Mouse (Mus musculus): Measurements from ENCODE around the gene Pex5l. TPM values are rescaled to one million over a fixed set of nuclear protein-coding genes. Genes with fewer than 3 reads are reported as not detected.

Gene Pex5l
- total and polyA plus RNA-seq, 3 experiments: not detected

GRCm38 (mm10) chr3:32910071-32910551, 232.9 kb downstream of the Pex5l start:
- no peak for TF ChIP-seq UBTF (IDR thresholded peaks at IDR 0.05; ENCODE audit: borderline replicate concordance, insufficient read depth, low read depth, low read length)
- no peak for TF ChIP-seq CHD1 (IDR thresholded peaks at IDR 0.05; ENCODE audit: low read depth, low read length)
- no peak for TF ChIP-seq ZNF384 (IDR thresholded peaks at IDR 0.05; ENCODE audit: low read depth, low read length)
- no peak for TF ChIP-seq EP300 (IDR thresholded peaks at IDR 0.05; ENCODE audit: low read depth in 1 of 2, low read length in 2 of 2)
- TF ChIP-seq USF1 (IDR thresholded peaks at IDR 0.05; ENCODE audit: low read depth, low read length): no peak
- no peak for TF ChIP-seq ELF1 (IDR thresholded peaks at IDR 0.05; ENCODE audit: low read depth, low read length)
- TF ChIP-seq MEF2A (IDR thresholded peaks at IDR 0.05; ENCODE audit: extremely low read depth, insufficient replicate concordance, low read depth, low read length, poor library complexity, severe bottlenecking): no peak
- TF ChIP-seq POLR2AphosphoS2 (IDR thresholded peaks at IDR 0.05; ENCODE audit: low read length): no peak
- TF ChIP-seq CTCF (IDR thresholded peaks at IDR 0.05 in 2 of 3, conservative IDR thresholded peaks at IDR 0.05 in 1 of 3; ENCODE audit: control insufficient read depth in 1 of 3, insufficient read depth in 1 of 3, low read depth in 2 of 3, low read length in 3 of 3, poor library complexity in 1 of 3, severe bottlenecking in 1 of 3): no peak
- no peak for TF ChIP-seq NRF1 (IDR thresholded peaks at IDR 0.05; ENCODE audit: insufficient read depth, low read depth, low read length, poor library complexity, severe bottlenecking)
- TF ChIP-seq MYC (IDR thresholded peaks at IDR 0.05; ENCODE audit: low read depth, low read length): no peak
- Histone ChIP-seq H3K9ac (ENCODE audit: control insufficient read depth, low read depth, low read length, poor library complexity, severe bottlenecking) (no peak overlapping the region), H3K36me3 (ENCODE audit: control insufficient read depth in 1 of 2, insufficient read depth in 2 of 2, low read length in 2 of 2) (no peaks in the 10 kb centered on the region), H3K9me3 (replicated peaks; ENCODE audit: insufficient read depth, low read length) (no peaks in the 10 kb centered on the region), H3K4me1 (ENCODE audit: control insufficient read depth in 1 of 2, insufficient read depth in 2 of 2, low read length in 2 of 2) (no peaks in the 10 kb centered on the region), H3K4me3 (ENCODE audit: control insufficient read depth in 1 of 2, insufficient read depth in 1 of 2, low read depth in 2 of 2, low read length in 2 of 2) (no peak overlapping the region), H3K27me3 (ENCODE audit: control insufficient read depth in 1 of 2, insufficient read depth in 2 of 2, low read length in 2 of 2) (no peaks in the 10 kb centered on the region), H3K27ac (ENCODE audit: control insufficient read depth, low read depth, low read length) (no peak overlapping the region), H3K79me2 (ENCODE audit: control insufficient read depth, insufficient read depth, low read length, poor library complexity) (no peaks in the 10 kb centered on the region)
- DNase-seq (ENCODE audit: low read depth, low spot score): no peak

- Histone ChIP-seq H3K4me3 (ENCODE audit: control insufficient read depth in 1 of 2, insufficient read depth in 1 of 2, low read depth in 2 of 2, low read length in 2 of 2) (no peak overlapping the region), H3K9ac (ENCODE audit: control insufficient read depth, low read depth, low read length, poor library complexity, severe bottlenecking) (no peak overlapping the region), H3K27me3 (ENCODE audit: control insufficient read depth in 1 of 2, insufficient read depth in 2 of 2, low read length in 2 of 2) (no peaks in the 10 kb centered on the region), H3K9me3 (replicated peaks; ENCODE audit: insufficient read depth, low read length) (no peaks in the 10 kb centered on the region), H3K27ac (ENCODE audit: control insufficient read depth, low read depth, low read length) (no peak overlapping the region), H3K79me2 (ENCODE audit: control insufficient read depth, insufficient read depth, low read length, poor library complexity) (no peaks in the 10 kb centered on the region), H3K36me3 (ENCODE audit: control insufficient read depth in 1 of 2, insufficient read depth in 2 of 2, low read length in 2 of 2) (no peaks in the 10 kb centered on the region), H3K4me1 (ENCODE audit: control insufficient read depth in 1 of 2, insufficient read depth in 2 of 2, low read length in 2 of 2) (no peaks in the 10 kb centered on the region)
- TF ChIP-seq MAX (IDR thresholded peaks at IDR 0.05; ENCODE audit: low read length) (no peak), RCOR1 (IDR thresholded peaks at IDR 0.05; ENCODE audit: low read depth, low read length) (no peak), USF2 (IDR thresholded peaks at IDR 0.05; ENCODE audit: borderline replicate concordance in 1 of 2, insufficient read depth in 1 of 2, low read depth in 1 of 2, low read length in 2 of 2) (no peak), SIN3A (IDR thresholded peaks at IDR 0.05; ENCODE audit: low read length) (no peak), ZNF384 (IDR thresholded peaks at IDR 0.05; ENCODE audit: low read depth, low read length) (no peak), JUND (IDR thresholded peaks at IDR 0.05; ENCODE audit: low read depth, low read length) (no peak), HCFC1 (IDR thresholded peaks at IDR 0.05; ENCODE audit: low read depth, low read length) (no peak), MYC (IDR thresholded peaks at IDR 0.05; ENCODE audit: low read depth, low read length) (no peak), POLR2A (IDR thresholded peaks at IDR 0.05; ENCODE audit: control insufficient read depth in 1 of 2, insufficient read depth in 1 of 2, low read depth in 1 of 2, low read length in 2 of 2, poor library complexity in 1 of 2) (no peak), USF1 (IDR thresholded peaks at IDR 0.05; ENCODE audit: low read depth, low read length) (no peak), ZMIZ1 (IDR thresholded peaks at IDR 0.05; ENCODE audit: low read depth, low read length) (no peak), CHD2 (IDR thresholded peaks at IDR 0.05; ENCODE audit: low read length) (no peak), GABPA (IDR thresholded peaks at IDR 0.05; ENCODE audit: low read depth, low read length) (no peak), CTCF (IDR thresholded peaks at IDR 0.05 in 2 of 3, conservative IDR thresholded peaks at IDR 0.05 in 1 of 3; ENCODE audit: control insufficient read depth in 1 of 3, insufficient read depth in 1 of 3, low read depth in 2 of 3, low read length in 3 of 3, poor library complexity in 1 of 3, severe bottlenecking in 1 of 3) (no peak)
- no peak for DNase-seq (ENCODE audit: low read depth, low spot score)
These were observed 234.6 kb downstream of the Pex5l start for GRCm38 (mm10) chr3:32908400-32908799.
